Mouse (Mus musculus) embryonic facial prominence, embryonic 10.5 days (tissue): ENCODE data around the gene Prmt1. TPM values are rescaled to one million over a fixed set of nuclear protein-coding genes. Genes with fewer than 3 reads are reported as not detected.

Experiments used
- DNase-seq: peaks from one replicate; pipeline ENCODE4 v3.0.0-alpha.2; 2017; ENCODE audit warnings: low spot score
- H3K27ac ChIP-seq: fragments of 300-500 bp; sonication (generic); replicated peaks from 2 replicates; pipeline ENCODE4 v1.5.1; 2016; ENCODE audit warnings: mild to moderate bottlenecking
- H3K27me3 ChIP-seq: fragments of 300-500 bp; sonication (generic); replicated peaks from 2 replicates; pipeline ENCODE4 v1.6.1; 2016; ENCODE audit warnings: low read depth, mild to moderate bottlenecking; ENCODE audit not compliant: poor library complexity, severe bottlenecking
- H3K36me3 ChIP-seq: fragments of 300-500 bp; sonication (generic); replicated peaks from 2 replicates; pipeline ENCODE4 v1.6.1; 2016; ENCODE audit warnings: mild to moderate bottlenecking, moderate library complexity
- H3K4me1 ChIP-seq: fragments of 300-500 bp; sonication (generic); 2 replicates; pipeline ENCODE4 v1.6.1; 2016
- H3K4me3 ChIP-seq: fragments of 300-500 bp; sonication (generic); 2 replicates; pipeline ENCODE4 v1.5.1; 2016; ENCODE audit warnings: mild to moderate bottlenecking, moderate library complexity
- H3K9me3 ChIP-seq: fragments of 300-500 bp; sonication (generic); 2 replicates; pipeline ENCODE4 v1.6.1; 2016; ENCODE audit warnings: mild to moderate bottlenecking
- WGBS: fragments of 180-500 bp; shearing (Covaris S2); methylation state at CpG from one replicate; pipeline ENCODE4 v1.1.7; 2016; 5-methylcytosine and 5-hydroxymethylcytosine counted together
- polyA plus RNA-seq: library from polyadenylated mRNA; unstranded; fragments of >200 nt; fragmentation: Nextera tagmentation; extraction: Ambion mirVana; gene quantifications from 2 replicates; pipeline ENCODE4 v1.2.1, GENCODE M21; 2016

The Prmt1 gene
- polyA plus RNA-seq, 1 experiment from 2014 or later = 991 TPM

DNA sequence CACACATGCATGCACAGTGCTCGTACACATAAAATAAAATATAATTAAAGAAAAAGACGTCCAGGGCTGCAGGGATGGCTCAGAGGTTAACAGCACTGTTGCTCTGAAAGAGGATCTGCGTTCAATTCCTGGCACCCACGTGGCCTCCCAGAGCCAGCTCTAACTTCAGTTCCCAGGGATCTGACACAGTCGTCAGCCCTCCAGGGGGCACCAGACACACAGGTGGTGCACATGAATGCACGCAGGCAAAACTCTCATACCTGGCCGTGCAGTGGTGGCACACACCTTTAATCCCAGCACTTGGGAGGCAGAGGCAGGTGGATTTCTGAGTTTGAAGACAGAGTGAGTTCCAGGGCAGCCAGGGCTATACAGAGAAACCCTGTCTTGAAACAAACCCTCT, 20.4 kb downstream of the Prmt1 start:
- Histone ChIP-seq H3K4me3 (no peak overlapping the region), H3K27ac (no peak overlapping the region), H3K9me3 (no peaks in the 10 kb centered on the region), H3K27me3 (no peaks in the 10 kb centered on the region), H3K4me1 (peaks cover 13% of the 10 kb centered on the region), H3K36me3 (peaks cover 58% of the 10 kb centered on the region)
- DNase-seq = no peak
- WGBS = 78% methylated on average over 7 of the region's 7 CpGs

DNA sequence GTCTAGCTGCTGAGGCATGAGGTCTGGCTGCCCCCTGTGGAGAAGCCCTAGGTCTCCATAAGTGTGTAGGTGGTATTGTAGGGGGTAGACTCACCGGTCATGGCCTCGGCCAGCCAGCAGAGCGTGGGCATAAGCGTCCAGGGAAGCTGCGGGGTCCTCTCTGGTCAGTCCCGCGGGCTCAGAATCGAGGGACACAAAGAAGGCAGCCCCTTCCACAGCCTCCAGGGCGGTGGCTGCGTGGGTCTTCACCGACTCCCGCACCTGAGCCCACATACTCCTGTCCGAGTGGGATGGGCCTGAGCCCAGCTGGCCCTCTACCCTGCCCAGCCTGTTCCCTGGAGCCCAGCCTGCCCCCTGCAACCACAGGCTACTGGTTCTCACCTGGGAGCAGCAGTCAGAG, 21.4 kb downstream of the Prmt1 start:
- Histone ChIP-seq H3K4me3 (no peak overlapping the region), H3K4me1 (peaks cover 7% of the 10 kb centered on the region), H3K27me3 (no peaks in the 10 kb centered on the region), H3K9me3 (no peaks in the 10 kb centered on the region), H3K36me3 (peaks cover 65% of the 10 kb centered on the region), H3K27ac (no peak overlapping the region)
- no peak for DNase-seq
- WGBS = 91% methylated on average over 13 of the region's 13 CpGs

DNA sequence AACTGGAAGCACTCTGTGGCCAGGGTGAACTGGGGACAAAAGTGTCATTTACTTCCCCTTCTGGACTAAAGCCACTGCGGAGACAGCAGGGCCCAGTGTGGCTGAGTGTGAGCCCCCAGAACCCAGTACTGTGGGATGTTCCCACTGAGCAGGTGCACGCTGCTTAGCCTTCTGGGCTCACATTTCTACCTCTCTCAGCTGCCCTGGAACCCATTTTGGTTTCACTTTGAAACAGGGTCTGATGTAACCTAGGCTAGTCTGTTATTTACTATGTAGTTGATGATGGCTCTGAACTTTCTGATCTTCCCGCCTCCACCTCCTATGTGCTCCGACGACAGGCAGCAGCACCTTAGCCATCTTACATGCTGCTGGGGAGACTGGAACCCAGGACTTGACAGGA, 23.5 kb downstream of the Prmt1 start:
- 90% methylated on average over 5 of the region's 5 CpGs for whole genome bisulfite sequencing

GRCm38 (mm10) chr7:44962337-44962736, 24.0 kb downstream of the Prmt1 start:
- H3K27me3 ChIP-seq = no peaks in the 10 kb centered on the region
- H3K4me1 ChIP-seq = 0 out of 2 replicates have a peak, but pooled peaks cover 4% of the 10 kb centered on the region
- peaks cover 65% of the 10 kb centered on the region for H3K36me3 ChIP-seq
- no peaks in the 10 kb centered on the region for H3K9me3 ChIP-seq
- H3K27ac ChIP-seq = no peak overlapping the region
- WGBS = 81% methylated on average over 8 of the region's 8 CpGs
- no peak overlapping the region for H3K4me3 ChIP-seq
- DNase-seq = no peak

More for the DNA sequence above, 23.5 kb downstream of the Prmt1 start:
- no peak overlapping the region for H3K27ac ChIP-seq
- no peak for DNase-seq
- no peaks in the 10 kb centered on the region for H3K9me3 ChIP-seq
- no peaks in the 10 kb centered on the region for H3K4me1 ChIP-seq
- no peaks in the 10 kb centered on the region for H3K27me3 ChIP-seq
- peaks cover 65% of the 10 kb centered on the region for H3K36me3 ChIP-seq
- no peak overlapping the region for H3K4me3 ChIP-seq

GRCm38 (mm10) chr7:44960512-44960910, 25.9 kb downstream of the Prmt1 start:
- no peaks in the 10 kb centered on the region for H3K9me3 ChIP-seq
- no peak overlapping the region for H3K4me3 ChIP-seq
- H3K4me1 ChIP-seq = peaks cover 15% of the 10 kb centered on the region
- H3K27me3 ChIP-seq = no peaks in the 10 kb centered on the region
- peaks cover 49% of the 10 kb centered on the region for H3K36me3 ChIP-seq
- 94% methylated on average over 13 of the region's 13 CpGs for WGBS
- DNase-seq = no peak
- H3K27ac ChIP-seq = no peak overlapping the region

DNA sequence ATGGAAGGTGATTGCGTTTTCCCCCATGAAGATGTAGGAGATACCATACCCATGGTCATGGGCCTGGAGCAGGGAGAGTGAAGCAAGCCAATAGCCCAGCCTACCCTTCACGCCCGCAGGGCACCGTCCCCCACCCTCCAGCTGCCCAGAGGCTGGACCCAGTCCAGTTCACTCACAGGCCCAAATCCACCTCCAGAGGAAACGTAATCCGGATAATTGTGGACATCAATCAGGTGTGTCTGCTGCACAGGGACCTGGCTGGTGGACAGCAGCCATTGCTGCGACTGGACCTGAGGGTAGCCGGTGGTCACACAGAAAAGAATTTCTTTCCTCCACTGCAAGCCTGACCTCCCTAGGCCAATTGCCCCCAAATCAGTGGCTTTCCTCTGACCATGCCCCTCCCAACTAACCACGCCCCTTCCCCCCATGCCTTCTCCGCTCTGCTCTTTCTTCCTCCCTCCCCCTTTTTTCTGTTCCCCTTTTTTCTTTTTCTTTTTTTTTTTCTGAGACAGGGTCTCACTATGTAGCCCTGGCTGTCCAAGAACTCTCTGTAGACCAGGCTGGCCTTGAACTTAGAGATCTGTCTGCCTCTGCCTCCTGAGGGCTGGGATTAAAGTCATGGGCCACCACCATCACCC, 26.4 kb downstream of the Prmt1 start:
- peaks cover 44% of the 10 kb centered on the region for H3K36me3 ChIP-seq
- no peak for DNase-seq
- WGBS = 91% methylated on average over 10 of the region's 10 CpGs

DNA sequence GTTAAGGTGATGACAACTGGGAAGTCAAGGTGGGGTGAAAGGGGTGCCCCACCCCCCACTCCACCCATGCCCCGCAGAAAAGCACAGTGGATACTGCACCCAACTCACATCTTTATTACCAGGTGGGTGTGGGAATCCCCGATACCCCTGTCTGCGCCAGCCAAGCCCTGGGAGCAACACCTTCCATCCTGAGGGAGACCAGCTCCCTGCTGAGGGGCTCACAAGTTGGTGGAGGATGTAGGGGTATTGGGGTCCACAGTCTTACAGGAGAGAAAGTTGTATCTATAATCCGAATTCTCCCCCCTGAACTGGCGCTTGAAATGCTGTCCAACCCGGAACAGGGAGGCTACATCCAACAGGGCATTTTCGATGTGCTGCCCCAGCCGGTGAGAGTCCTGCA, 27.1 kb downstream of the Prmt1 start:
- Histone ChIP-seq H3K4me3 (no peak overlapping the region), H3K4me1 (peaks cover 15% of the 10 kb centered on the region), H3K27me3 (no peaks in the 10 kb centered on the region), H3K9me3 (no peaks in the 10 kb centered on the region), H3K27ac (no peak overlapping the region), H3K36me3 (peaks cover 40% of the 10 kb centered on the region)
- DNase-seq = no peak
- 87% methylated on average over 8 of the region's 8 CpGs for WGBS

More for the DNA sequence above, 26.4 kb downstream of the Prmt1 start:
- Histone ChIP-seq H3K4me3 (no peak overlapping the region), H3K27ac (no peak overlapping the region), H3K27me3 (no peaks in the 10 kb centered on the region), H3K4me1 (peaks cover 15% of the 10 kb centered on the region), H3K9me3 (no peaks in the 10 kb centered on the region)

- H3K9me3 ChIP-seq = no peaks in the 10 kb centered on the region
- no peak for DNase-seq
- H3K4me1 ChIP-seq = peaks cover 15% of the 10 kb centered on the region
- no peak overlapping the region for H3K4me3 ChIP-seq
- 0 out of 2 replicates have a peak, but pooled peaks cover 4% of the 10 kb centered on the region for H3K27me3 ChIP-seq
- 58% methylated on average over 7 of the region's 7 CpGs for WGBS
- no peak overlapping the region for H3K27ac ChIP-seq
- H3K36me3 ChIP-seq = peaks cover 33% of the 10 kb centered on the region
Observed at GRCm38 (mm10) chr7:44958208-44958607, 28.2 kb downstream of the Prmt1 start.

DNA sequence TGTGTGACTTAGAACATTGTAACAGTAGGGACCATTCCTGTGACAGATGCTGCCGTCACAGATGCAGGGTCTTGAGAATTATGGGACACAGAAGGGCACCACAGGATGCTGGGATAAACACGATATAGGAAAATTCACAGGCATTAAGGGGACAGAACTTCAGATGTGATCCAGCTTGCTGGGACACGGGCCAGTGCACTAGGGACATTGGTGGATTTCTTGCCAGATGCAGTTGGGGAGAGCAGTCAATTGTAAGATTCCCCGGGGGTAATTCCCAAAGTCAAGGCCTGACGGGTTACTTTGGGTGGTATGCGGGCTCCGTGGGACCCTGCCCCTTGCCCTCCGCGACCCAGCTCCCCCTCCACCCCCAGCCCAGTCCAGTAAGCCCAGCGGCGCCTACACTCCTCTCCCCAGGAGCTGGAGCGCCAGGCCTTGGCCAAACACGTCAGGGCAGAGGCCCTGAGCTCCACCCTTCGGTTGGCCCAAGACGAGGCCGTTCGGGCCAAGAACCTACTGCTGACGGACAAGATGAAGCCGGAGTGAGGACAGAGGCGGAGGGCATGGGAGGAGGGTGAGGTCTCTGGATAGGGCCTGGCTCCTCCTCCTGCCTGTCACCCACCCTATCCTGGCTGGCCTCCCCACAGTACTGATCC, 29.1 kb downstream of the Prmt1 start:
- DNase-seq = no peak
- Histone ChIP-seq H3K9me3 (no peaks in the 10 kb centered on the region), H3K4me1 (peaks cover 24% of the 10 kb centered on the region), H3K27ac (0 out of 2 replicates have a peak overlapping the region, but pooled peaks have one; percentile 11), H3K4me3 (peak overlapping the region; percentile 11; the same call in 1 of the 2 replicates), H3K36me3 (peaks cover 24% of the 10 kb centered on the region), H3K27me3 (peaks cover 7% of the 10 kb centered on the region)
- WGBS = 70% methylated on average over 20 of the region's 20 CpGs

GRCm38 (mm10) chr7:44956266-44956665, 30.1 kb downstream of the Prmt1 start:
- no peak overlapping the region for H3K4me3 ChIP-seq
- 51% methylated on average over 6 of the region's 6 CpGs for WGBS
- peaks cover 34% of the 10 kb centered on the region for H3K4me1 ChIP-seq
- no peak overlapping the region for H3K27ac ChIP-seq
- DNase-seq = no peak
- peaks cover 14% of the 10 kb centered on the region for H3K36me3 ChIP-seq
- peaks cover 17% of the 10 kb centered on the region for H3K27me3 ChIP-seq
- no peaks in the 10 kb centered on the region for H3K9me3 ChIP-seq

DNA sequence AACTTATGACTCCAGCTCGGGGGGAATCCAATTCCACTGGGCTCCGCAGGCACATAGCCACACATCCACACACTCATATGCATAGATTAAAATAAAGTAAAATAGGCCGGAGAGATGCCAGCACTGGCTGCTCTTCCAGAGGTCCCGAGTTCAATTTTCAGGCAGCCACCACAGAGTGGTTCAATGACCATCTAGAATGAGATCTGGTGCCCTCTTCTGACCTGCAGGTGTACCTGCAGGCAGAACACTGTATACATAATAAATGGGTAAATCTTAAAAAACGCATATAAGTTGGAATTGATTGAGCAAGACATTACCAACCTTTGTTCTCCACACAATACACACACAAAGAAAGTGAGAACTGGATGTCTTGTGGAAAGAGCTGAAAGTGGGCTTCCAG, 30.7 kb downstream of the Prmt1 start:
- Histone ChIP-seq H3K9me3 (no peaks in the 10 kb centered on the region), H3K36me3 (peaks cover 8% of the 10 kb centered on the region; the same call in 1 of the 2 replicates), H3K27ac (no peak overlapping the region), H3K4me1 (peaks cover 34% of the 10 kb centered on the region), H3K27me3 (peaks cover 23% of the 10 kb centered on the region), H3K4me3 (no peak overlapping the region)
- WGBS = 60% methylated on average over 5 of the region's 5 CpGs
- DNase-seq = no peak

- H3K4me1 ChIP-seq = peaks cover 34% of the 10 kb centered on the region
- DNase-seq = no peak
- H3K27ac ChIP-seq = no peak overlapping the region
- 0 out of 2 replicates have a peak, but pooled peaks cover 1% of the 10 kb centered on the region for H3K36me3 ChIP-seq
- H3K27me3 ChIP-seq = peaks cover 37% of the 10 kb centered on the region
- no peak overlapping the region for H3K4me3 ChIP-seq
- no peaks in the 10 kb centered on the region for H3K9me3 ChIP-seq
- WGBS = 81% methylated on average over 12 of the region's 12 CpGs
Observed at GRCm38 (mm10) chr7:44954091-44954885, 32.1 kb downstream of the Prmt1 start.
